In genomic region chr2:18766821-18767541, GRCm38 (mm10) we compare ENCODE assay signal across 8 mouse cellular contexts.
A peak's percentile ranks its signal among the peaks of the same experiment; 100 is the strongest.
DNase-seq lines count a peak whose midpoint lies in the region; ATAC-seq and TF ChIP-seq lines count a peak whose summit lies in the region.

No protein-coding gene starts in this region.

- peak; percentile 9; the same call in 1 of the 2 replicates for TF ChIP-seq CTCF in lung, postnatal 0 days (IDR thresholded peaks at IDR 0.05)

- H3K9me3 ChIP-seq in hindbrain, embryonic 11.5 days (ENCODE audit: control insufficient read depth, low read length): no peaks in the 10 kb centered on the region
- H3K9me3 ChIP-seq in lung, postnatal 0 days (ENCODE audit: low read length): no peaks in the 10 kb centered on the region

- peak; percentile 91 for ATAC-seq in hindbrain, embryonic 11.5 days (ENCODE audit: low FRiP score)
- peak; percentile 92 for ATAC-seq in lung, postnatal 0 days

- H3K4me2 ChIP-seq in hindbrain, embryonic 11.5 days (replicated peaks; ENCODE audit: low read depth, low read length): peak overlapping the region; percentile 72
- H3K4me2 ChIP-seq in lung, postnatal 0 days (replicated peaks; ENCODE audit: low read depth, low read length): peak overlapping the region; percentile 76

- H3K4me3 ChIP-seq in hindbrain, embryonic 11.5 days (ENCODE audit: low read depth, low read length): peak overlapping the region; percentile 66
- peak overlapping the region; percentile 82 for H3K4me3 ChIP-seq in lung, postnatal 0 days (ENCODE audit: low read depth, low read length)

- no peaks in the 10 kb centered on the region for H3K27me3 ChIP-seq in hindbrain, embryonic 11.5 days (ENCODE audit: control insufficient read depth, insufficient read depth, low read length)
- H3K27me3 ChIP-seq in lung, postnatal 0 days (replicated peaks; ENCODE audit: insufficient read depth, low read length): no peaks in the 10 kb centered on the region

- H3K27ac ChIP-seq in hindbrain, embryonic 11.5 days (ENCODE audit: low read depth, low read length): peak overlapping the region; percentile 91
- H3K27ac ChIP-seq in lung, postnatal 0 days (ENCODE audit: low read length): peak overlapping the region; percentile 99

- no peak for TF ChIP-seq EP300 in lung, postnatal 0 days (IDR thresholded peaks at IDR 0.05)

- H3K4me1 ChIP-seq in hindbrain, embryonic 11.5 days (replicated peaks; ENCODE audit: control insufficient read depth, insufficient read depth, low read length): no peaks in the 10 kb centered on the region
- H3K4me1 ChIP-seq in lung, postnatal 0 days (ENCODE audit: insufficient read depth, low read depth, low read length): no peaks in the 10 kb centered on the region; the same call in 1 of the 2 replicates

- H3K36me3 ChIP-seq in hindbrain, embryonic 11.5 days (ENCODE audit: control insufficient read depth, insufficient read depth, low read length): no peaks in the 10 kb centered on the region
- no peaks in the 10 kb centered on the region for H3K36me3 ChIP-seq in lung, postnatal 0 days (ENCODE audit: insufficient read depth, low read length)

- peak; percentile 91 for DNase-seq in MN1 (ENCODE audit: low spot score)
- peak; percentile 76 for DNase-seq in cerebellum, adult 9-11 months
- peak; percentile 26 to 73 for DNase-seq in frontal cortex, adult 2 months (ENCODE audit: extremely low spot score in 1 of 2, low spot score in 1 of 2)
- peak; percentile 91 for DNase-seq in hindbrain, embryonic 11.5 days (ENCODE audit: low spot score)
- DNase-seq in layer of hippocampus, postnatal 10 days (ENCODE audit: low spot score in 2 of 2): peak; percentile 81 to 85
- DNase-seq in lung, postnatal 0 days (ENCODE audit: low spot score): peak; percentile 94
- peak; percentile 84 for DNase-seq in ovary, postnatal 10 days (ENCODE audit: low spot score)
- DNase-seq in thymus, postnatal 0 days (ENCODE audit: low spot score): peak; percentile 85

- WGBS in hindbrain, embryonic 11.5 days: under 1% methylated on average over 56 of the region's 56 CpGs
- WGBS in lung, postnatal 0 days: 1% methylated on average over 56 of the region's 56 CpGs

- peak overlapping the region; percentile 94 for H3K9ac ChIP-seq in hindbrain, embryonic 11.5 days (ENCODE audit: low read depth, low read length)
- H3K9ac ChIP-seq in lung, postnatal 0 days (replicated peaks; ENCODE audit: low read depth): peak overlapping the region; percentile 96

Comparison
In these comparisons a context has a peak if more than half of its experiments do, and no peak if none do; other contexts are left out.
1. Peak in every context shown above with its lines: DNase-seq, ATAC-seq, H3K4me3 ChIP-seq and H3K27ac ChIP-seq.